Mouse (Mus musculus): ENCODE results near the gene Arl2.

DNA sequence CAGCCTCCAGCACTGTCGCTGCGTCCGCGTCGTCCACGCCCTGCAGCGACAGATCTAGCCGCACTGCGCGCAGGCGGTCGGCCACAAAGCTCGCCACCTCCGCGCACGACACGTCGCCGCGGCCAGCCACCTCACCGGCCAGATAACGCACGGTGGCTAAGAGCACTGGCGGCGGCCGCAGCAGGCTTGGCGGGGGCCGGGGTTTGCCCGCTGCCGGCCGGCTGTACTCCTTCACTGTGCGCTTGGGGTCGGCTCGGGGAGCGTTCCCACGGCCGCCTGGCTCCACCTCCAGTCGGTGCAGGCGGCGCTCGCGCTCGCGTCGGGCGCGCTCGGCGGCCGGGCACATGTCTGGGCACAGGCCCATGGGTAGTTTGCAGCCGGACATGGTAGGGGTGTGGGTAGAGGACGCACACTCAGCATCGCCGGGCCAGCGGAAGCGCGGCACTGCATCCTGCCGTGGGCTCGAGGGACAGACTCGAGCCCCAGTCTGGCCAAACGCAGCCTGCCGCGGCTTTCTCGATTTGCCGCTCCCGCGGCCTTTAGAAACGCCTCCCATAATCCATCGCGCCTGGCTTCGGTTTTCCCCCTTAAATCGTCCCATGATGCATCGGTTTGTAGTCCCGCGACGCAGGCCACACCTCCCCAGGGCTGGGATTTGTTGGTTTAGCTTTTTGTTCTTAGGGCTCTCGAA is 23.2 kb downstream of the Arl2 start, which contains the start of gene Sac3d1:
- TF ChIP-seq CTCF (IDR thresholded peaks at IDR 0.05; ENCODE audit: low read depth, low read length) (no peak), POLR2A (IDR thresholded peaks at IDR 0.05; ENCODE audit: insufficient read depth, low read length) (peak; percentile 76), EP300 (IDR thresholded peaks at IDR 0.05; ENCODE audit: insufficient read depth, low read depth, low read length) (no peak)

Data from ES-Bruce4 (cell line).